Mouse (Mus musculus): ENCODE results near the gene Cdkal1.

Cdkal1 gene

DNA sequence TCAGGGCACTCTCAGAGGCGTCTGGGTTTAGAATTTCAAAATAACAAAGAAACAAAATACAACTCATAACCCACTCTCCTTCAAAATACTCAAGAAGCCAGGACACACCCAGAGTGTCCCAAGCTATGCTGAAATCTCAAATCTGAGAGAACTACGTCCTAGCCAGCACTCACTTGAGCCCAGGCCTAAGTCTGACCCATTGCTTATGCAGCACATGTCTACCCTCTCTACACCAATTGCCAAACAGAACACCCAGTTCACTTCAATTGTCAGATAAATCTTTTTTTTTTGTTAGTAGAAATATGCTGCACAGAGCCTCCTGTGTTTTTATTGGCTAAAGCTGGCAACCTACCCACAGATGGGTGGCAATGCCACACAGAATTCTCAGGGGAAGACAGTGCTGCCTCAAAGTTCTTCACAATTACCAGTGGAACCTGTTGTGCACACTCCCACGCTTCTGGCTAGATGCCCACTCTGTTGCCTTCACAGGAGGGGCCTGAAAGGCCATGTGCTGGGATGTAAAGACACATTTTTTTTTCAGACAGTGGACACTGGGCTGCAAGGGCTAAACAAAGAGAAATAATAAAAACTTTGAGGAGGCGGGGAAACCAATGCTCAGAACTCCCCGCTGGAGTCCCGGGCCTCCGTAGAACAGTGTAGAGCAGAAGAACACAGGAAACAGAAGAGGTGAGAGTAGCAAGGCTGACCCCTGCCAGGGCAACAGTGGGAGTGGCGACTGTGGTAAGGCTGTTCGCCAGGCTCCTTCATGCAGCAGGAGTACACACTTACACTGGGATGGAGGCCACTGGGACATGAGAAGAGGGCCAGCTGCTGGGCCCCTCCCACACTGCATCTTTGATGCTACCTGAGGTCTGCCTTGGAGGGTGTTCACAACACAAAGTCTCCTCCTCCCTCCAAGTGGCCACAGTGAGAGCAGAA lies 273.4 kb downstream of the Cdkal1 start:
- CTCF ChIA-PET: no interaction called here

DNA sequence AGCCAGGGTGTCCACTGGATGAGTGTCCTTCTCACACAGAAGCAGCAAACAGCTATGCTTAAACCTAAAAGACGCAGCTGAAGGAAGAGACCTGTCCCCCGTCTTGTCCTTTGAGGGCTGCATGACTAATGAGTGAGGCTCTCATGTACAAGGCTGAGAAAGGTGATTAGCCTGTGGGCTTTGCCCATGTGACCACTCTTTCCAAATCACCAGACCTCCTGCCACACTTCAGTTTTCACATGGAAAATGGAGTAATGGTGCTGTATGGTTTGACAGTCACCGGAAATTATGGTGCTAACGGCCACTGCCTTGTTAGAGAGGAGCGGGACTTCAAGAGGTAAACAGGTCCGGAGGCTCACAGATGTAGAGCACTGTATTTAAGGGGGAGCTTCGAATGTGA lies 274.7 kb downstream of the Cdkal1 start:
- CTCF ChIA-PET: no interaction called here

DNA sequence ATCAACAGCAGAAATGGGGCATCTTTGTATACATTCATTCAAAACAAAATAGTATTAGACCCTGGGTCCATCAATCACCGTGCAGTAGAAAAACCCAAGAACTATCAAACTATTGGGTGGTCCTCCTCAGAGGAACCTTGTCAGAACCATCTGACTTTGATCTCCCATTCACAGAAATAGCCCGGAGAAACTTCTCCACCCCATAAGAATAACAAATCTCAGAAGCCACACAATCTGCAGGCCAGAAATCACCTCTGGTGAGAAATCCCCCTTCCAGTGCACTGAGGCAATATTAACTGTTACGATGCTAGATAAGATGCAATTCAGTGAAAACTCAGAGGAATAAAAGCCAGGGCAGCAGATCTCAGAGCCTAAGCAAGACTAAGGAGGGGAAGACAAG lies 275.5 kb downstream of the Cdkal1 start:
- CTCF ChIA-PET: no interaction called here

DNA sequence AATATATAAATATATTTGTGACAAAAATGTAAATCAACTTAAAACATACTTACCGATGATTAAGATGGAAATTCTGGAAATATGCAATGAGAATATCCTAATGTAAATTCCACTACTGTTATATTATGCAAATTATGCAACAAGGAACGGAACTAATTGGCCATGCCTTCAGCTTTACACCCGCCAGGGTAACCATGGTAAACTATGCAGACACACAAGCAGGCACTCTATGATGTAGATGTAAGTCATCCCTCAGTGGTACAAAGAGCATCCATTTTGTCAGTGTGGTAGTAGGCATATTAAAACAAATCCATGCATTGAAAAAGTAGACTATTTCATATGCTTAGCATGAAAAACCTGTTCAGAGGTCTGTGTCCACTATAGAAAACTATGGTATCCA lies 276.9 kb downstream of the Cdkal1 start:
- CTCF ChIA-PET: no interaction called here

DNA sequence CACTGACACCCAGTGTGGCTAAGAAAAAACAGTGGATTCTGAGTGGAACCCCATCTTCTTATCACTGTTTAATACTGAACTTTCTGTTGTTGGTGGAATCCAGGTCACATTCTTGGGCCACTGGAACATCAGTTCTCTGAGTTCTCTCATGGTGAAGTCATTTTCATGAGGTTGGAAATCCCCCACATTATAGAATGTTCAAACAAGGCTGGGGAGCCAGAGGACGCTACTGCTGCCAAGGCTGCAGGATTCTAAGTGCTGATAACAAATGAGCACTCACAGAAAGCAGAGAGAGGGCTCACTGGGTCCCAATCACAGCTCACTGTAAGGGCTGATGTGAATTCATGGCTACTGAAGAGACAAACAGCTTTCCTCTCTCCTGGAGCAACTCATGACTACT lies 280.7 kb downstream of the Cdkal1 start:
- CTCF ChIA-PET: no interaction called here

DNA sequence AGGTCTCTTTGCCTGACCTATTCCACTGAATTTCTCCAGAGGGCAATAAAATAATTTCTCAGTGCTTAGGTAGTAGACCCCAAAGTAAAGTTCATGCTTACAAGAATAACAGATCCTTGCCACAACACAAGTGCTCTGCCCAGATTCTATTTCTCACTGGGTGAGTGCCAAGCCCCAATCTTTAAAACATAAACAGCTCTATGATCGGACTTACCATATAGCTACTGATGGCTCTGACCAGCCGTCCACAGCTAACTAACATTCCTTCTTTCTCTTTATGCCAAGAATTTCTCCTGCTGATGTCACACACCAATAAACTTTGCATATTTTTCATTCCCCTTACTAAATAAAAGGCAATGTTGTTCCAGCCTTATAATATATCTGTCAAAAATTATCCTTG lies 283.0 kb downstream of the Cdkal1 start:
- CTCF ChIA-PET: no interaction called here

DNA sequence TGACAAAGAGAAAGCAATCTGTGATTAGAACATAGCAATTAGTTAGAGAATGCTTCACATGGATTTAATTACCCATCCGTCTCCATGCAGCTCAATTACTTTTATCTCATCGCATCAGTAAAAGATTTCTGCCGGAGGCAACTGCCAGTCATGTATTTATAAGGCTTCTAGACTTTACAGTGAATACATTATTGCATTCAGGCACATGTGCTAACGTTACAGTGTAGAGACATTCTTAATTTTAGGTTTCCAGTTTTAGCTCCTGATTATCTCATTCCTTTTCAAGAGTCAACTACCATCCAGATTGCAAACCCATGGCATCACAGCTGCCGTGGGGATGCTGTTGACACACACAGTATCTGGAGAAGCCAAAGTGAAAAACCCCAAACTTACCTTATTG lies 289.8 kb downstream of the Cdkal1 start:
- CTCF ChIA-PET: no interaction called here

DNA sequence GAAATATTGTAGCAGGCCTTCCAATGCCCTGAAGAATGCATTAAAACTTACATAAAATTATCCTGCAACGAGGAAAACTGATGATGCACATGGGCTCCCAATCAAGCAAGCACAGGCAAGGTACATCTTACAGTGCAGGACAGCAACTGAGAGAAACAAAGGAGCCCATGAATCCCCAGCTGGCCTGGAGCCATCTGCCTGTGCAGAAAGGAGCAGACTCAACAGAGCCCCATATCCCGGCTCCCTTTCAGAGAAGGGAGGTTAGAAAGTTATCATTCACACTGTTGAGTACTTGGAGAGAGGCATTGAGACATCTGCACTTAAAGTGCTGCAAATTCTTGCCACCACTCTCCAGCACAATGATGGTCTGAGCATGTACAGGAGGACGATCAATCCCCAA lies 296.3 kb downstream of the Cdkal1 start:
- CTCF ChIA-PET: no interaction called here

DNA sequence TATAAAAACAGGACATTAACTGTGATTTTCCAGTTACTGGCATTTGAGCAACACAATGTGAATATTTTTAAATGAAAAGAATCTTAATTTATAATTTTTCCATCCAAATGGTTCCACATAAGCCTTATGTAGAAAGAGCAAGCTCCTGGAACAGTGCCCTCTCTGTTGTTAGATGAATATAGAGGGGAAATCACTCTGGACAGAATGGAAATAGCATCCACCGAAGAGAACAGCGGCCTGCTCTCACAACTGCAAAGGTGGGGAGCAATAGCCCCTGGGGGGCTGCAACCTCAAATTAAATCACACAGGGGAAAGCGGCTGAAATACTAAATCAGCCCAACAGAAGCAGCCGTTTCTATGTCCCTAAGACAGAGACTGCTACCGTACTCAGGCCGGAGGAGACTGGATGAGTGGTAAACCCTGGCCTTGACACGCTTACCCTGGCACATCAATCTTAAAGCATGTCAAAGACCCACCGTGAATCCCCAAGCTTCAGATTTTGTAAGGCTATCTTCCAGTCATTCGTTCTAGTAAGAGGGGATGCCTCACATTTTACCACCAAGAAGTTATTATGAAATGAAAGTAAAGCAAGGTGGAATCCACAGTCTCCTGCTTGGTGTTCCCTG lies 300.2 kb downstream of the Cdkal1 start:
- CTCF ChIA-PET: no interaction called here

DNA sequence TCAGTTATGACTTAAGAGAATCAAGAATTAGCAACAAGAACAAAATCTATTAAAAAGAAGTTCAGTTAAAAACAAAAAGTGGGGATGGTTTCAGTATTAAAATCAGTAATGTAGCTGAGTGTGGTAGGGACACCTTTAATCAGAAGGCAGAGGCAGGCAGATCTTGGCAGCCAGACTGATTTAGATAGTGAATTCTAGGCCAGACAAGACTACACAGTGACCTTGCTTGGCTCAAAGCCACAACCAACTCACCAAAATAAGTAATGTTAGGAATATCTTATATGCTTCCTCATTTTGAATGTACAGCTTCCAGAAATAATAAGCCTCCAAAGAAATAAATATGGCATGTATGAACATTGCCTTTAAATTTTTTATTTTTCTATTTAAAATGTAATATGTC lies 301.7 kb downstream of the Cdkal1 start:
- CTCF ChIA-PET: no interaction called here

DNA sequence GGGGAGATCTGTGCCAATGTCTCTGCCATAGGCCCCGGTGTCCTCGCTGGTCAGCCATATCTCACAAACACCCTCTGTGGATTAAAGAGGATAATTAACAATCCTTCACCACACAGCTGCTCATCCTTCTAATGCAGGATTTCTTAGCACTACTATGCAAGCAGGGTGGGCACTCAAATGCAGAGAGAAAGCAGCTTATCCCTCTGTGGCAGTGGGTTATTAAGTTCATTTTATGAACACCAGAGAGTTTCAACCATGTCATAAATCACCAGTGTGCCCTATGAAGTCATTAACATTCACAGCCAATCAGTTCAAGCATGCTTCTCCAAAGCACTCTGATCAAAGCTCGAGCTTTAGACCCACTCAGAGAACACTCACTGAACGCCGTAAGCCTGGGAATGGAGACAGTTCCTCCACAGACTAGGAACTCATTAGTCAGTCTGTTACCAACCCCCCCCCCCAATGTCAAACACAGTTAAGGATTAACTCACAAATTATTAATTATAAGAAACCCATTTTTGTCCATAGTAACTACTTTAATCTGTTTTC lies 303.1 kb downstream of the Cdkal1 start:
- CTCF ChIA-PET: no interaction called here

DNA sequence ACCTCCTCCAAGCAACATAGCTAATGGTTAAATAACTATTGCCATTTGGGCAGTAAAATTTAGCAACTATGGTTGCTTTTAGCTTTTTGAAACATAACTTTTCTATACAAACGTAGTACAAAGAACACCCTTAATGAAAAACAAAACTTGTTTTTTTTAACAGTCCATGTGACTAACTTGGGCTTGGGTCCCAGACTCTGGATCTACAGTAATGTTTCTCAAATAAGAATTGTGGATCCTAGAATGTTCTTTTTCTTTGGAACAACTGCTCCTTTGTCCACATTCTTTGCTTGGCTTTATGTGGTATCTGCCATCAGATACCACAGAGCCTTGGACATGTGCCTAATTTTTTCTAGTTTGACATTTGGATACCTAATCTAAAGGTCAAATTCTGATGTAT lies 304.6 kb downstream of the Cdkal1 start:
- CTCF ChIA-PET: interaction anchor here (0.9 kb wide), 1 partner anchor 12 kb away, joined by 3 read pairs; no protein-coding TSS in a partner anchor

DNA sequence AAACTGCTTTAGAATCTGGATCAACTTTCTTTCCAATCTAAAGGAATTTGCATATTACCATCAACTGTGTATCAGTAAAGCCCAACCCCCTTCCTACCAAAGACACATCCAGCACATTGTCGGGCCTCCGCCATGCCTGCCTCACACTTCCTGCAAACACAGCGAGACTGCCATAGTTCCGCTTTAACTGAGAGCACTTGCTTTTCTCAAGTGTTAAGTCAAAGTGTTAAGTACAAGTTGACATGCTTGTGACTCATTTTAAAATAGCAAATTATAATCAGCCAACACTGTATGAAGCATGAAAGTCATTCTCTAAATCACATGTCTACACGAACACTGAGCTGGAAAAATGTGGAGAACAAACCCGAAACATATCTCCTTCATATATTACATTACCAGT lies 305.3 kb downstream of the Cdkal1 start:
- CTCF ChIA-PET: interaction anchor here (0.9 kb wide), 1 partner anchor 12 kb away, joined by 3 read pairs; no protein-coding TSS in a partner anchor

DNA sequence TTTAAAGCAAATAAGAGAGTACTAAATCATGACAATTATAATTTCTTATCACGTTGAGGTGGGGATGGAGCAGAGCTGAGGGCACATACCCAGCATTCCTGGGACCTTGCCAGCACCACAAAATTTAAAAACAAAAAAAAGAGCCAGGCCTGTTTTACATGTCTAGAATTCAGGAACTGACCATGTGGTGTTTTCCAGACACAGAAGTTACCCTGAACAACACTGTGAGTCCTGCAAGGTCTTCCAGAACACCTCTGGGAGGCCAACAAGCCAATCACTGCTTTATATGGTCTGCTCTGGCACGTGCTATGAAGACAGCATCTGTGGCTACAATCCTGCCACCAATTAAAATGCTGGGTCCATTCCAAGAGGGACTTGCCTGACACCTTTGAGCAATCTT lies 305.7 kb downstream of the Cdkal1 start:
- CTCF ChIA-PET: no interaction called here

DNA sequence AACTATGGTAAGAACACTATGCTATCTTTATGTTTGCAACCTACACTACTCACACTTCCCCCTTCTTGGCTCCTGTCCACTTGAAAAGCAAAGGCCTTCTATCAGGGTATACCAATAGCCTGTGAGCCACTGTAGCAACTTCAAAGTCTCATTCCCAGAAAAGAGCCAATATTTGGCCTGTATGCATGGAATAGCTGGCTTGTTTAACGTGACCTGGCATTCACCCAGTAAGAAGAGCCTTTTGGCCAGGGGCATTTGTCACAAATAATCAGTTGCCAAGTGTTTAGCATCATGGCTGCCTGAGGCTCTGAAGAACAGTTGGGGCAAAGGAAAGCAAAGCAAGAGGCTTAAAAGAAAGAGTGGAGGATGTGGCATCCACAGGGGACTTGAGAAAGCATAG lies 317.6 kb downstream of the Cdkal1 start:
- CTCF ChIA-PET: no interaction called here

DNA sequence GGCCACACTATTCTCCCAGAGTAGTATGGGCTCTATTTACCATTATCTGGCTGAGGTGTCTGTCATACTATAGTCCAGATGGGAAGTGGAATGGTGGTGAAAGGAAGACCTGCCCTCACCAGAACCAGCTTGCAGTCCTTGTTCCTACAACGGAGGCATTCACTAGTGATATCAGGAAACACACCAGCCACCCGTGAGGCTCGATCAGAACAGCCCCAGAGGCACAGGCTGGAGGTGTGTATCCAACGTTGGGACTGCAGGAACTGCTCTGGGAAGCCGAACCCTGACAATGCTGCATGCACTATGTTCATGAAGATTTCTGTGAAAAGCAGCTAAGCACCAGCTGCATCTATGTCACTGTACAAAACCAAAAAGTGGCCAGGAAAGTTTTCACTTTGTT lies 321.9 kb downstream of the Cdkal1 start:
- CTCF ChIA-PET: no interaction called here

DNA sequence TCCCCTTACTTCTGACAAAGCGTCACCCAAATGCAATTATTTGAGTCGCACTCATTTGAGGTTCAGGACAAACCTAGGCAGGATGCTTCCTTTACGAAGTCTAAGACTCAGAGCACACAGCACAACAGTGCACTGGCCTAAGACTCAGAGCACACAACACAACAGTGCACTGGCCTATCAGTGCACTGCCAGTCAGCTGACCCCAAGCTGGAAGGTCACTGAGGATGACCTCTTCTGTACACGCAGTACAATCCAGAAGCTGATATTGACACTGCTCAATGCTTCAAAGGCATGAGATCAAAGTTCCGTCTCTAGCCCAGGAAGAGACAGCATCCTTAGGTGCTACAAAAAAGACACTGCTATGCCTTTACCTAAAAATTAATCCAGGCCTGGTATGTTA lies 327.1 kb downstream of the Cdkal1 start:
- CTCF ChIA-PET: no interaction called here

DNA sequence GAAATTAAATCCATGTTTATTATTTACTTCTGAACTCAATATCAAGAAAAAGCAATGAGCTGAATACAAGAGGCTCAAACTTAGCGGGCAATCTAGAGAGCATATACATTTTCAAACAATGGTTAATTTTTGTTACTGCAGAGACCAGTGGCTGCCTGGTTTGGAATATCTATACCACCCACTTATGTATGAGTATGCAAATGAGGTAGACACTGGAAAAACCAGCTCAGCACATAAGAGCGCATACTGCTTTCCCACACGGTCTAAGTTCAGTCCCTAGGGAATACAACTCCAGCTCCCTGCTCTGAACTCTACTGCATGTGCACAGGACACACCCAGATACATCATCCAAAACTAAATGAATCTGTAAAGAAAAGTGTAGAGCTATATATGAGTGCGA lies 334.2 kb downstream of the Cdkal1 start:
- CTCF ChIA-PET: no interaction called here

DNA sequence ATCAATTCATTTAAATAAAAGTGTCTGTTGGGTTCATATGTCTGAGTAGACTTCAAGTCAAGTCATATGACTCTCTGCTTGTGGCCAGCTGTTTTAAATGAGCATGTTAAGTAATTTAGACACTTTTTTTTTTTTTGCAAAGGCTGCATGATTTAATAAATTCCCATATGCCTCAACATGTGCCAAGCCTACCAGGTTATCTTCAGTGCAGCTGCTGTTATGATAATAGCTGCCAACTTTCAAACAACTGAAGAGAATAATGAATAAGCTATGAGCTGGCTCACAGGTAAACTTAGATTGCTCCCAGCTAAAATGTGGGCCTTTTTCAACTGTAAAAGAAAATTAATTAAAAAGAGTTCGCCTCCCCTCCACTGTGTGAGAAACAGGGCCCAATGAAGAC lies 341.4 kb downstream of the Cdkal1 start:
- CTCF ChIA-PET: no interaction called here

DNA sequence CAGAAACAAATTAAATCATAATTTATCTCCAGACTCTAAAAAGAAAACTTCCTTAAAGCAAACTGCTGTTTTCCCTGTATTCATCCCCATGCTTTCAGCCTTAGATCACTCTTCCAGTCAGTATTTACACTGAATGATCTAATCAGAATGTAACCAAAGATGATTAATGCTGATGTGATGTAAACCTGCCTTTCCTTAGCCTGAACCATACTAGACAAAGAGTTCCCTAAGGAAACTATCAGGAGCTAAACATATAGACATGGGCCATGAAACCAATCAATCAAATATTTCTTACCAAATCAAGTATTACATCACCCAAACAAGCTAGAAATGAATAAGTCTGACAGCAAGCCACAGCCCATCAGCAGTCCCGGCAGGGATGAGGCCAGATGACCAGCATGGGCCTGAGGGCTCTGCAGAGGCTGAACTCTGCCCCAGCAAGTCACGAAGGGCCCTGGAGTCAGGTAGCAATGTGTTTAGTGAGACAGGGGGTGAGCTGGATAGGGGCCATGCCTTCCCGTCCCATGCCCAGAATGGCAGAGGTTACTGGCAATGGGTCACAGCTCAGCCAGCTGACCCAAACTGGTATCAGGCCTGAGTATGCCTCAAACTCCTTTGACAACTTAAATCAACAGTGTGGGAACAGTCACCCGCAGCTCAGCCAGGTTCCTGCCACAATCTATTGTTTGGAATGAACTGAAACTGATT lies 350.5 kb downstream of the Cdkal1 start:
- CTCF ChIA-PET: no interaction called here

DNA sequence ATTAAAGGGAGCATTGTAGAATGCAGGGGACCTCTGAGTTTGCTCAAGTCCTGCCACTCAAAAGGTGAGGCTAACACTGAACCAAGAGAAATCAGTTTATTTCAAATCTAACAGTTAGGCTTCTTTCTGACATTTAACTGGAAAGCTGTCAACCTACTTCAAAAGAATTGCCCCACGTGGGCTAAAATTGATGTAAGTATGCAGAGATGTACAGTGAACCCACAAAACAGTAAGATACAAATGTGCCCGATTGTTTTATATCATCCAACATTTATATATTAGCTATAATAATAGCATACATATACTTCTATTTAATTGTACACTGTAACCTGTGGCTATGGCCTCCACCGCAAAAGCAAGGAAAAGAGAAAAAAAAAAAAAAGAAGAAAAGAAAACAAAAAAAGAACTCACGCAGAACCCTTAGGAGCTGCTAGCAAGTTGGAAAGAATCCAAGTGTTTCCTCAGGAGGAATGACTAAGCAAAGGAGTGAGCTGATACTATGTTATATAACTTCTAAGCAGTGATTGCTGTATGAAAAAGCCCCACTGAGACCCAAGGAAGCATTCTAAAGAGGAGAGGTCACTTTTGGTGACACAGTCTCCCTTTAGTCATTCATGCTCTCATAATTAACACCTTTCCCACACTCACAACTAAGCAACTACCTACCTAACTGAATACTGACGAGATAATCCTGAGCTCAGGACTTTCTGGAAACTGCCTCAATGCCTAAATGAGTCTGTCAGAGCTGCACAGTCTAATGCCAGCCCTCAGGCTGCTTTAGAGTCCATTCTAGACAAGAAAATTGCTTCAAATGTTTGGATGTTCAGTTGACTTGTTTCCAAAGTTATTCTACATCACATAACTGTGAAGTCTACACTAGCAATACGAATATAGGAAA lies 352.1 kb downstream of the Cdkal1 start:
- CTCF ChIA-PET: no interaction called here

All from spleen, embryonic (tissue).